Mouse (Mus musculus): ENCODE measurements at regions not wholly inside any gene's neighbourhood (a gene's known extent, or its start where the extent isn't known, plus 50 kb on each side); places are given as distances from the start of the nearest gene placed in this dataset.

- no peak for TF ChIP-seq NANOG (IDR thresholded peaks at IDR 0.05; ENCODE audit: borderline replicate concordance, low read length)
- no peak for TF ChIP-seq CTCF (conservative IDR thresholded peaks at IDR 0.05; ENCODE audit: low read length)
- TF ChIP-seq POU5F1 (IDR thresholded peaks at IDR 0.05; ENCODE audit: borderline replicate concordance, low read length), result no peak
Observed at GRCm38 (mm10) chr9:31564996-31565773, 100.9 kb upstream of the Tmem45b start.
